Mouse (Mus musculus) neural tube, embryonic 10.5 days (tissue): Measurements from ENCODE around the gene Fnbp1.

ENCODE experiments used
- DNase-seq: peaks from one replicate; pipeline ENCODE4 v3.0.0-alpha.2; 2017; ENCODE audit warnings: low spot score; ENCODE audit errors: extremely low spot score

Gene Fnbp1

DNA sequence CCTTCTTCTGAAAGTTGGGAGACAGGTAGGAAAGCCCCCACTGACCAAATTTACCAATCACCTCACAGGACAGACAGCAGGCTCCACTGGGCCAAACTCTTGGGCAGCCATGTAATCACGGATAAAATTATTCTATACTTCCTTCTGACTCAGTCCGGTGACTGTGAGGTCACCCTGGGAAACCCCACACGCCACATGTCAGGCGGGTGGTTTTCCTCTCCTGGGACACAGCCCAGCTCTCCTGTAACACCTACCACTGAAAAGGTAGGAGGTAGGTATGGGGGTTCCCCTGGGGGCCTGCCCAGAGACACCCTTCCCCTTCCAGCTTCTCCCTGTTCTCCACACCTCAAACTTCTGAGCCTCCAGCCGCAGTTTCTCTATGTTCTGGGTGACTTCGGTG is 105.0 kb downstream of the Fnbp1 start:
- no peak for DNase-seq

DNA sequence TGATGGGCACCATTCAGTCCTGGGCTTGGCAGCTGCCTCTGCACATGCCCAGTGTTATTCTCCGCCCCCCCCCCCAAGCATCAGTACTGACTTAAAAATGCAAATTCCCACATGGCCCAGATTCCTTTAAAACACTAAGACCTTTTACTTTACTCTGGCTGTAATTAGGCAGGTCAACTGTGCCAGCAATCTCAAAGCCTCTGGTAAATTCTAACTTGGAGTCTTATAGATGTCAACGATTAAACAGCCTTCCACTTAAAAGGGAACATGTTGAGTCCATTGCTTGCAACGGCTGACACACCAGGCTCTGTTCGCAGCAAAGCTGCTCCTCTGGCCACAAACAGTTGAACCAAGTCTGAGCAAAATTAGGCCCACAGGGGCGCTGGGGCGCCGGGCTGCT is 109.8 kb downstream of the Fnbp1 start:
- no peak for DNase-seq

DNA sequence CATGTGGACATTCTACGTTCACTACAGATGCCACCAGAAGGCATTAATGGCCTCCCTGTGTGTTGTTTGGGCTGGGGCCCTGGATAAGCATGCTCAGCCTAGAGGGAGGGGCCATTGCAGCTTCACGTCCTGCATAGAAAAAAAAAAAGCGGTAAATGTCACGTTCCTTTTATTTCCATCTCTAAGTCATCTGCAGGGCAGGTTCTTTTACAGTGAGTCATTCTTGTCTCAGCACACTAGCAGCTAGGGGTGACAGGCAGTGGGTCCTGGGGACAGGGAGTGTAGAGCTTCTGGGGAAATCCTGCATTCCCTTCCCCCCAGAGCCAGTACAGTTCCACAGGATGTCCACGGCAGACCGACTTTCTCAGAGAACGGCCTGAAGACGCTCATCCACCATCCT is 115.2 kb downstream of the Fnbp1 start:
- no peak for DNase-seq

DNA sequence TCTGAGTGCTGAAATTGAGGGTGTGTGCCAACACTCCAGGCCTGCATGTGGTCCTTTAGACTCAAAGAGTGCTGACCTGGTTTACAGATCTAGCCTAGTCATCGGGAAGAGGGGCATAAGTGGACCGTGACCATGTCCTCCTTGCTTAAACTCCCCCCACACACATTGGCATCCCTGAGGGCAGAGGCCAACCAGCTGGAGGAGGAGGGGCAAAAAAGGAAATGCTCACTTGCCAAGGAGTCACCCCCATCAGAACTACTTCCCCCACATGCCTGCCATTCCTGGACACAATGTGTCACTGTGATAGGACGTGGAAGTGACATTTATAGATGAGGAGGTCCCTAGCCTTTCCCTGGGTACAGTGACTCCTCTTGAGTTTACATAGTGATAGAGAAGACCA is 116.3 kb downstream of the Fnbp1 start:
- DNase-seq = no peak

DNA sequence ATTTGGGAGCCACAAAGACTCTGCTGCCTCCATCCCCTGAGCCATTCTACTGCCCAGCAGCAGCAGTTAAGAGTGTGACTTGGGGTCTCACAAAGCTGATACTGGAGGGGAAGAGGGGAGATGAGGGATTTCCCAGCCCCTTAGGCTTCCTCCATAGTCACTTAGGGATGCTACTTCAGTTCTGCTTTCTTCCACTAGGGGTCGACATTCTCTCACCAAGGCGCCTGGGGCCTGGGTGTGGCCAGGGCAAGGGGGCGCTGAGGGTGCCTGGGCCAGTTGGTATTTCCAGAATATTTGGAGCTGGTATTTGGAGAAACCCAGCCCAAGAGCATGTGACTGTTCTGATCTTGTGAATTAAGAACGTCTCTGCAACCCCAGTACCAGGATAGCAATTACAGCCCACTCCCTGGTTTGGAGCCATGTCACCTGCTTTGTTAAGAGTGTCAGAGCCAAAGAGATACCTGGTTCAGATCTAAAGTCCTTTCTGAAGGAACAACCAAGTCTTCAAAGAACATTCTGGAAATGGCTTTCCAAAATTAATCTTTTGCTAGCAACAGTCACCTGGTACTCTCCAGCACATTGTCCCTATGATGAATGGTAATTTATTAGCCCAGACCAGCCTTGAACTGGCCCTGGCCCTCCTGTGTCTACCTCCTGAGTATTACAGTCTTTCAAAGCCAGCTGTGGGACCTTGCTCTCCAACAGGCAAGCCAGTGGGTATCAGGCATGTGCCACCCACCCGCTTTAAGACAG is 117.0 kb downstream of the Fnbp1 start:
- peak; percentile 64 for DNase-seq

DNA sequence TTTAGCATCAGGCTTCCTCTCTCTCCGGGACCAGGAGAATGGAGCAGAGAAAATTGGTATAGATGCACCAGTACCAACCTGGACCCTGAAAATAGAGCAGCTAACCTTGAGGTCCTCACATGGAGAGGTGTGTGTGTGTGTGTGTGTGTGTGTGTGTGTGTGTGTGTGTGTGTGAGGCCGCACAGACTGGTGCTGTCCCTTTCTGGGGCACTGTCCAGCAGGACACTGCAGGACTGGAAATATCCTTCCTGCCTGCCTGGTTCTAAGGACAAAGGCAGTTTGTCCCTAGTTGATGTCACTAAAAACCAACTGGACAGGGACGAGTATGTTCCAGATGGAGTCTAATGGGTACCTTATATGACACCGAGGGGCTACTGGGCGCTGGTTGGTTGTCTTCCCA is 117.9 kb downstream of the Fnbp1 start:
- DNase-seq = no peak

DNA sequence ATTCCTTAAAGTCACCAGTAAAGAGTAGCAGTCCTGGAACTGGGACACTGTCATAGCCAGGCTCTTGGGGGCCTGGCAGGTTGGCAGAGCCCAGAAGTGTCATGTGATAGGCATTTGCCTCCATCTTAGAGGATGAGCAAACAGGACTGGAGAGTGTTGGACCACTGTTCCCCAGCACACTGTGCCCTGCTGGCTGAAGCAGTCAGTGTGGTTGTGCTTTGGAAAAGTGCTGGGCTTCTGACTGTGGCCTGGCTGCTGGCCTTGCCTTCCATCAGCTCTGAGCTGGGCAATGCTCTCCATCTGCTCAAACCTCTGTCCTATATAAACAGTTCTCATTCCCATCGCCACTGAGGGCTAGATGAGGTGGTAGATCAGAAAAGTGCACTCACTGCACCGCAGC is 121.6 kb downstream of the Fnbp1 start:
- DNase-seq = no peak

DNA sequence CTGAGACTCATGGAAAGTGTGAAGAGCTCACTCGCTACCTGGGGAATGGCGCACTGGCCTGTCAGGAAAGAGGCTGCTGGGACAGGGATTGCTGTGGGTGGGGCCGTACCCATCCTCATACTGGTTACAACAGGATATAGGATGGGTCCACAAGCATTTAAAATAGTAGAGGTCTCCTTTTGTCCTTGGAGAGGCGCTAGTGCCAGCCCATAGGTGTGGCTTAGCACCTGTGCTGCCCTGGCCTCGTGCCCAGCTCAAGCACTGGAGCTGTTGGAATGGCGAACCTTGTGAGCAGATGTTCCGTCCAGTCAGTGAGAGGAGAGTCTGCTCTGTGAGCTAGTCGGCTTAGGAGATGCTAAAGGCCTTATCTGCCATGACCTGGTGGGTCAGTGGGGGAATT is 122.8 kb downstream of the Fnbp1 start:
- DNase-seq = no peak

DNA sequence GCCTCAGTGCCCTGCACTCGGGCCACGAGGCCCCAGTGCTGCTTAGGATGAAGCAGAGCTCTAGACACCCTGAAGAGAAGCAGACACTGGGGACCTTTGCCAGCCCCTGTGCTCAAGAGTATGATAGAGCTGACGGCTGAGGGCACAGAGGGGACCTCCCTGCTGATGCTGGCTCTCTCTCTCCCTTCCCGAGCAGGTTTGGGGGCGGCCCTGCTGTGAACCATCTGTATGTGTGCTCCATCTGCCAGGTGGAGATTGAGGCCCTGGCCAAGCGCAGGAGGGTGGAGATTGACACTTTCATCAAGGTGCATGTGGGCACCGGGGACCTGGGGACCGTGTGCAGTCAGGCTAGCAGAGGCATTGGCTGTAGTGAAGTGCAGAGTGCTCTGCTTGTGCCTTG is 123.3 kb downstream of the Fnbp1 start:
- DNase-seq = no peak

DNA sequence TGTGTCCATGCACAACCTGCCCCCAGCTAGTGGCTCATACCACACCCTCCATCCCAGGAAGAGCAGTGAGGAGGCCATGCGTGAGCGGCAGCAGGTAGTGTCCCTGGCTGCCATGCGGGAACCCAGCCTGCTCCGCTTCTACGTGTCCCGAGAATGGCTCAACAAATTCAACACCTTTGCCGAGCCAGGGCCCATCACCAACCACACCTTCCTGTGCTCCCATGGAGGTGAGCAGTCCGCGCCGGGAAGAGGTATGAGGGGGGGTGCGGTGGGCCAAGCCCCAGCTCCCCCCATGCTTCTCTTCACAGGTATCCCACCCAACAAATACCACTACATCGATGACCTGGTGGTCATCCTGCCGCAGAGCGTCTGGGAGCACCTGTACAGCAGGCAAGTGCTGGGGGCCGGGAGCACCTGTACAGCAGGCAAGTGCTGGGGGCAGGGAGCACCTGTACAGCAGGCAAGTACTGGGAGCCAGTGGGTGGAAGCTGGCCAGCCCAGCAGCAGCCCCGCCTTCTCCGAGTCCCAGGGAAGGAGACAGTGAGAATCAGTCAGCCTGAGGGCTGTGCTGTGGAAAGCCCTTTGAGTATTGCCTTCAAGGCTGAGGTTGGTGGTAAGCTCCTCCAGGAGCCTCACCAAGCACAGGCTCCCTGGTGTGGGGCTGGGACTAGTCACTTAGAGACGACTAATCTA is 124.0 kb downstream of the Fnbp1 start:
- no peak for DNase-seq

DNA sequence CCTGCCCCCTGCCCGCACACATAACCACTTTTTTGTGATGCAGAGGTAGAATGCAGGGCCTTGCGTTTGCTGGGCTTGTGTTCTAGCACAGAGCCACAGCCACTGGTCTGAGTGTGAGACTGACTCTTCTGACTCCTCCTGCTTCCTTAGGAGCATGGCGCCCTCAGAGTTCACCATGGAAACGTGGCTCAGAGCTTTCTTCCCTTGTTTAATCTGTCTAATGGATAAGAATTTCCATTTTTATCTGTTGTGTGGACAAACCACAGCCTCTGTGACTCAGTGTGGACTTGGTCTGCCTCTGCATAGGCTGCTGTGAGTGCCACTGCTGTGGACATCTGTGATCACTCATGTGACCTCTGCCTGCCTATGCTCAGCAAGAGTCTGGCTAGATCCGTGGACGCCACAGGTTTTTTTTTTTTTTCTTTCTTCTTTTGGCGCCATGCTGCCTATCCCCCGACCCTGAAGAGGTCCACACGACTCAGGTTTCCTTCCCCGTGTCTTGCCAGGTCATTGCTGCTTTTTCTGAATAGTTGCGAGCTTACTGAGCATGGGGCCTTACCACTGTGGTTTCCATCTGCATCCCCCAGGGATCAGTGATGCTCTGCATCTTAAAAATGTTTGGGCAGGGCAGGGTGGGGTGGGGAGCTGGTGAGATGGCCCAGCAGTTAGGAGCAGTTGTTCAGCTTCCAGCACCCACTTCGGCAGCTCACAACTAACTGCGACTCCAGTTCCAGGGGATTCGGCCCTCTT is 128.3 kb downstream of the Fnbp1 start:
- DNase-seq = no peak

DNA sequence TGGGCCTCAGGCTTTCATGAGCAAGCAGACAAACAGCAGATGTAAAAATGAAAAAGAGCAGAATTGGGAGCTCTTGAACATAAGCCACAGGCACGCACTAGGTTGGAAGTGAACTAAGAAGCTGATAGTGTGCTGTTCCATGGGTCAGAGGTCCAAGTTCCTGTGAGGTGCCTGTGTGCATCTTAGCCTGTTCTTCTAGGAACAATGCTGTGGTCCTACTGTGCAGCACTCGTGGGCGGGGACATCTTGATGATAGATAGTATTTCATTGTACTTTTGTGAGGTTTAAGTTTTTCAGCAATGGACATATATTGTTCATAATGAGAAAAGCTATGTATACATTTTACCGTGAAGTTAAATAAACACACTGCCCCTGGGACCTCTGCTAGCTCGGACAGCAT is 134.6 kb downstream of the Fnbp1 start:
- DNase-seq = no peak

DNA sequence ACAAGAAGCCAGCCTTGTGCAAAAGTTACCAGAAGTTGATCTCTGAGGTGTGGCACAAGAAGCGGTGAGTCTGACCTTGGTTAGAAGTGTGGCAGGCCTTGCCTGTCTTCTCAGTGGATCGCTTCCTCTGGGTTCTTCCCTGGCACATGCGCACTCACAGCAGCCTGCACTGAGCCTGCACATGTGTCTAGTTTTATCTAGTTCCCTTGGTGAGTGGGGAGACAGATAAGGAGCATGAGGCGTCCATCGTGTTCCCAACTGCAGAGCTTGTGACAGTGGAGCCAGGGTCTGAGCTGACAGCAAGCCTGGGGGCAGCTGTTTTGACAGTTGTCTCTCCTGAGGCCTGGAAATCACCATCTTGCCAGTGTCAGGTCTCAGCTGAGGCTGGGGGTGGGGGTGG is 135.4 kb downstream of the Fnbp1 start:
- no peak for DNase-seq

DNA sequence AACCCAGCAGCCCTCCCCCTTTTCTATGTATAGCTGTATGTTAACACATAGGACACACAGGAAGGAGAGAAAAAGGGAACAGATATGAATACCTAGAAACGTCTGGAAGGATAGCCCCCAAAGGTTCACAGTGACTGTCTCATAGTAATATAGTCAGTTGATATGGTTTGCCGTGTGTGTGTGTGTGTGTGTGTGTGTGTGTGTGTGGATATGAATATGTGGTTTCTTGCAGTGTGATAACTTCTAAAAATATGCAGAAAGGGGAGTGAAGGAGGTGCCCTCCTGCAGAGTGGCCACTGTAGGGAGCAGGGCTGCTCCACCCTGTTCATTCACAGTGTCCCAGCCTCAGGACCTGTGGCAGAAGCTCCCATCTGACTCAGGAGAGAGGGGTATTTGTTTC is 136.4 kb downstream of the Fnbp1 start:
- no peak for DNase-seq

DNA sequence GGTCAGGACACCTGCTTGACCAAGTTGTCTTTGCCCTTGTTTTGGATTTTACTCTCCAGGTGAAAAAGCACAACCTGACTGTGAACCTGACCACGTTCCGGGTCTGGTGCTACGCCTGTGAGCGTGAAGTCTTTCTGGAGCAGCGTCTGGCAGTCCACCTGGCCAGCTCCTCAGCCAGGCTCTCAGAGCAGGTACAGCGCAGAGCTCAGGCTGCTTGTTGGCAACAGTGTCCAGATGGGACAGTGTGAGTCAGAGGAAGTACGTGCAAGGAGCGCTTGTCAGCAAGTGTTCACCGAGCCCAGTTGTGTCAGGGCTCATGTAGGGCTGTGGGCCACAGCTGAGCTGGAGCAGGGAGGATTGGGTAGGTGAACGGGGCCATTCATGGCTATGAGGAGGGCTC is 139.0 kb downstream of the Fnbp1 start:
- no peak for DNase-seq

DNA sequence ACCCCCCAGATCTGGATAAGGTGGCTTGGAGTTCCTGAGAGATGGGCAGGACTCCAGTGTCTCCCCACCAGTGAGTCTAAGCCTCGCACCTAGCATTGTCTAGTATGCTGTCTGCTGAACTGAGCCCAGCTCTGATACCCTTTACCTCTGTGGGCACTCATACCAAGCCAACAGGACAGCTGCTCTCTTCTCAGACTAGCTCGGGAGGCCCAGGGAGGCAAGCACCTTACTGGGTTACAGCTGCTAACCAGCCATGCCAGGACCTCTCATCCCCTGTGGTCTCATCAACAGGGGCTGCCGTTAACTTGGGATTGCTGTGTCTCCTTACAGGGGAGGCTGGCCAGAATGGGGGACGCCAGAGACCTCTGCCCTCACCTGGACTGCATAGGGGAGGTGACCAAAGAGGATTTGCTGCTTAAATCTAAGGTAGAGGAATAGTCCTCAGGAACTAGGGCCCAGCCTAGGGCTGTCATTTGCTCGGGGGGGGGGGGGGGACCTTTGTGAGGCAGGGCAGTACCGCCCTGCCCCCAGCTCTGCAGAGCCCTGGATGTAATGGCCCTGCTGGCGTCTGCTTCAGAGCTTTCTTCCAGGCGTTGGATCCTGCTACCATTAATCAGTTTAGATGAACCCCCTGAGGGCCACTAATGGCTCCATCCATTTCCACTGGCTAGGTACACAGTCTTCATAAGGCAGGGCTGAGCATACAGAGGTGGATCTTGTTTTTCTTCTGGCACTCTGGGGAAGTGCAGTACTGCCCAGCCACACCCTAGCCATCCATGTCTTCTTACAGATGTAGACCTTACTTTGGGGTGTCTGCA is 143.2 kb downstream of the Fnbp1 start:
- no peak for DNase-seq

DNA sequence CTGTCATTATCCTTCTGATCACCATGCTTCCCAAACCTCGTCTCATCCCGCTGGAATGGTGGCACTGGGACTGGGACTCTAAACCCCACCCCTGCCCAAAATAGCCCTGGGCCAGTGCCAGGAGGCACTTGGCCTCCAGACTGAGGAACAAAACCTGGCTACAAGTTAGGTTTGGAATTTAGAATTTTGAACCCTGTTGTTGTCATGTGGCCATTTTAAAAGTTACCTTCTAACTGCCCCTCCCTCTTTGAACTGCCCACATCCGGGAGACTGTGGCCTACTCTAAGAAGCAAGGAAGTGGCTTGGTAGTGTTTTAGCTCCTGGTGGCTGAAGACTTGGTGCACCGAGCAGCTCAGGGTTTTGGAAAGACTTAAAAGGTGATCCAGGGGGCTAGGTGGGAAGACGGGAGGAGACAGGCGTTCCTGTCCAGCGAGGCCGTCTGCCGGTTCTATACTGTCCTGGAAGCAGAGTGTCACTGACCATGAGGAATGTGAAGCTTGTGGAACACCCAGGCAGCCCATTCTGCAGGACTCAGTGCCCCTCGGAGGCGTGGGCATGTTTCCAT is 146.3 kb downstream of the Fnbp1 start:
- DNase-seq = no peak

DNA sequence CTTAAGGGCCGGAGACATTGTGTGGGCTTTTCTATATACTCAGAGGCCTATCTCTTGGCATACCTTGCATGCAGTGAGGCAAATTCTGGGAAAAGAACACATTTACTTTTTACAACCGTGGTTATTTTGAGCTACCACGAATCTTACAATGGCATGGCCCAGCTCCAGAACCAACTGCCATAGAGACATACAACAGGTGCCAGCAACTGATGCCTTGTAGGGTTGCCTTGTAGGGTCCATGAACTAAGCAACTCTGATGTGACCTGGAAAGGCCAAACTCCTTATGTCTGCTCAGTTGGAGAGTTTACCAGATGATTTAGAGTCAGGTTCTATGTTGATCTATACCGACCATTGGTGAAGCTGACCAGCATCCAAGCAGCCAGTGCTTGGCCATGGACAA is 147.0 kb downstream of the Fnbp1 start:
- no peak for DNase-seq

DNA sequence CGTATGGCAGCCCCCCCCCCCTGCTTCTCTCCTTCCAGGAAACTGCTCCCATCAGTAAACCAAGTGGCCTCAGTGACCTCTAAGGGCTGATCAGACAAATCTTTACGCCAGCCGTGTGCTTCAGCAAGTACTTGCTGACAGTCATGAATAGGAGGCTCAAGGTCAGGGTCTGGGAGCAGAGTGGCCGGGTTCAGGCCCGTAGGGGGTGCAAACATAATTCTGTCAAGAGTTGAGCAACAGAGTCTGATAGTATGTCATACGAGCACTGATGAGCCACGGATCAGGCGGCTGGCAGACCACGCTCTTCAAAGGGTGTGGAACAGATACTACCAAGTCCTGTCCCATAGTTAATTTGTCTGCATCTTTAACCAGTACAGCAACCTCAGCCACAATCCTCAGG is 151.6 kb downstream of the Fnbp1 start:
- no peak for DNase-seq

DNA sequence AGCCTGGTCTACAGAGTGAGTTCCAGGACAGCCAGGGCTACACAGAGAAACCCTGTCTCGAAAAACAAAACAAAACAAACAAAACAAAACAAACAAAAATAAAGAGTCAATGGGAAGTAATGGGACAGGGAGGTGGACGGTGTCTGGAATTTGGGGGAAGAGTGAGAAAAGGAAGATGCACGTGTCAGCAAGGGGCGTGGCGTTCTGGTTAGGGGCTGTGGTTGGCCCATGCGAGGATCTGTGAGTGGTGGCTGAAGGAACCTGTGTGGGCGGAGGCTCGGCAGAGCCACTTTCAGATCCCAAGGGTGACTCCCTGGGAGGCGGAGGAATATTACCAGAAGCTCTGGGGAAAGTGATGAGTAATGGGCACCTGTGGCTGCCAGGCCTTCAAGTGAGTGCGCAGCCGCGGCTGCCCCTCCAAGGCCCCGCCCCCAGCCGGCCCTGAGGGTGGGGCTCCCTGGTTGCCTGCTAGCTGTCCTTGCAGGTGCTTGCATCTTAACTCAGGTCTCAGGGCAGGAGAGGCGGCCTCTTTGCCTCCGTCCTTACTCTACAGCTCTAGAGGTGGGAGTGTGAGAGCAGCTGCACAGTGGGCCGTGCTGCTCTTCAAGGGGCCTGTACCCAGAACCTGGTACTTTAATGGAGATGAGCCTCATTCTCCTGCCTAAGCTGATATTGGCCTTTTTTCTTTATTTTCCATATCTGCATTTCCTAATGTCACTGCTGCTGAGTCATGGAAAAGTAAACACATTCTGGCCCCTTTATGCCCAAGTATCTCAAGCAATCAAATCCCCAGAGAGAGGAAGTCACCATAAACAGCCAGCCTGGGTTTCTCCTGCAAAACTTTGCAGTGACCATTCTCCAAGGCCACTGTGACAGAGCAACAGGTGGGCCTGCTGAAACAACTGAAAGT is 156.4 kb downstream of the Fnbp1 start:
- no peak for DNase-seq
